Mouse (Mus musculus) midbrain, embryonic 10.5 days (tissue): ENCODE results near the gene Sema3f. TPM values are rescaled to one million over a fixed set of nuclear protein-coding genes. Genes with fewer than 3 reads are reported as not detected.

Experiments used
- DNase-seq: peaks from one replicate; pipeline ENCODE4 v3.0.0-alpha.2; 2017; ENCODE audit warnings: low spot score
- H3K27ac ChIP-seq: fragments of 300-500 bp; sonication (generic); replicated peaks from 2 replicates; pipeline ENCODE4 v1.5.1; 2016; ENCODE audit warnings: mild to moderate bottlenecking
- H3K27me3 ChIP-seq: fragments of 300-500 bp; sonication (generic); 2 replicates; pipeline ENCODE4 v1.6.1; 2016; ENCODE audit warnings: low read depth, mild to moderate bottlenecking; ENCODE audit not compliant: poor library complexity, severe bottlenecking
- H3K36me3 ChIP-seq: fragments of 300-500 bp; sonication (generic); 2 replicates; pipeline ENCODE4 v1.6.1; 2016; ENCODE audit warnings: mild to moderate bottlenecking, moderate library complexity
- H3K4me1 ChIP-seq: fragments of 300-500 bp; sonication (generic); 2 replicates; pipeline ENCODE4 v1.6.1; 2016
- H3K4me3 ChIP-seq: fragments of 300-500 bp; sonication (generic); 2 replicates; pipeline ENCODE4 v1.5.1; 2016; ENCODE audit warnings: mild to moderate bottlenecking, moderate library complexity
- H3K9me3 ChIP-seq: fragments of 300-500 bp; sonication (generic); replicated peaks from 2 replicates; pipeline ENCODE4 v1.6.1; 2016; ENCODE audit warnings: mild to moderate bottlenecking
- WGBS: fragments of 180-500 bp; shearing (Covaris S2); methylation state at CpG from one replicate; pipeline ENCODE4 v1.1.7; 2016; 5-methylcytosine and 5-hydroxymethylcytosine counted together
- polyA plus RNA-seq: library from polyadenylated mRNA; unstranded; fragments of >200 nt; fragmentation: Nextera tagmentation; extraction: Ambion mirVana; gene quantifications from 2 replicates; pipeline ENCODE4 v1.2.1, GENCODE M21; 2016

Sema3f gene
- polyA plus RNA-seq, 1 experiment from 2014 or later = 17.2 TPM

DNA sequence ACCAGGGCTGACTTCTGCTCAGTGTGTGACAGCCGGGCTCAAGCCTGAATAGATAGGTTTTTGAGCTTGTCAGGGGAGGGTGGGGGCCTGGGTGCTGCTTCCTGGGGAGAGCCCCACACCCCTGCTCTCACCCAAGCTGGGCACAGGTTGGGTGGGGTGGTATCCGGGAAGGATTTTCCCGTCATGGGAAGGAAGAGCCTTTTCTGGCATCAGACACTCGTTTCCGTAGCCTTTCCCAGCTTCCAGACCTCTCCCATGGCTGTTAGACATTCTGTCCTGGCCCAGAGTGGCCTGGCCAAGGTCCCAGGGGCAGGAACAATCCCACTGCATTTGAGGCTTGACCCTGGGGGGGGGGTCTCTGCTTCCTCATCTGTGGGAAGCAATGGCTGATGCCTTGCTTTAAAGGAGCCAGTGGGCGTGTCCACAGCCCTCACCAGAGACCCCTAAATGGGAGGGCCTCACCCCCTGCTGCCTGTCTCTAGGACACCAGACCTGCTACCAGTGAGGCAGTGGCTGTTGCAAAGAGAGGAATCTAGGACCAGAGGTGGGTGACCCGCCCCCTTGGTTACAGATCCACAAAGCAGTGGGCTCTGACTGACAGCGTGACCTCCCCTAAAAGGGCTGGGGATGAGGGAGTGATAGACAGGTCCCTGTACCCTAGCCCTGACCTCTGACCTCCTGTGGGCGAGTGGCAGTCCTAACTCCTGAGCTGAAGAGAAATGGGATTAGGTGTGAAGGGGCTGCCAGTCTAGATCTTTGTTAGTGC is 13.2 kb downstream of the Sema3f start:
- peak overlapping the region; percentile 33 for H3K4me3 ChIP-seq
- no peaks in the 10 kb centered on the region for H3K9me3 ChIP-seq
- WGBS = 8% methylated on average over 9 of the region's 9 CpGs
- H3K4me1 ChIP-seq = peaks cover 94% of the 10 kb centered on the region
- no peaks in the 10 kb centered on the region for H3K27me3 ChIP-seq
- peak; percentile 90 for DNase-seq
- peak overlapping the region; percentile 90 for H3K27ac ChIP-seq
- H3K36me3 ChIP-seq = peaks cover 59% of the 10 kb centered on the region

DNA sequence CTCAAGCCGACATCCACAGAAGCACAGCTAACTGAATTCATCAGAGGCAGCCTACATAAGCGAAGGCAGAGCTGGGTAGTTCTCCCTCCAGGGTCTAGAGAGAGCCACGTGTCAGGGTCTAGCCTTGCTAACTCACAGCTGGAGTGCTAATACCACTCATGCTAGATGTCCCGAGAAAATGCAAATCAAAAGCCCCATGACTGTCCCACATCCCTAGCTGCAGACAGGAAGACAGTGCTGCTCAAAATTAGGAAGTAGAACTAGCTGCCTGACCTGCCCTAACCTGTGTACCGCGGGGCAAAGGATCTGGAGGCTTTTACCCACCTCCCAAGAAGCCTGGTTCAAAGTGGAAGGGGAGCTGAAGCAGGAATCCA is 14.2 kb downstream of the Sema3f start:
- peaks cover 85% of the 10 kb centered on the region for H3K4me1 ChIP-seq
- DNase-seq = no peak
- H3K9me3 ChIP-seq = no peaks in the 10 kb centered on the region
- WGBS = 33% methylated on average over 6 of the region's 6 CpGs
- peaks cover 59% of the 10 kb centered on the region for H3K36me3 ChIP-seq
- peak overlapping the region; percentile 33; the same call in 1 of the 2 replicates for H3K4me3 ChIP-seq
- peak overlapping the region; percentile 90 for H3K27ac ChIP-seq
- 0 out of 2 replicates have a peak, but pooled peaks cover 9% of the 10 kb centered on the region for H3K27me3 ChIP-seq

DNA sequence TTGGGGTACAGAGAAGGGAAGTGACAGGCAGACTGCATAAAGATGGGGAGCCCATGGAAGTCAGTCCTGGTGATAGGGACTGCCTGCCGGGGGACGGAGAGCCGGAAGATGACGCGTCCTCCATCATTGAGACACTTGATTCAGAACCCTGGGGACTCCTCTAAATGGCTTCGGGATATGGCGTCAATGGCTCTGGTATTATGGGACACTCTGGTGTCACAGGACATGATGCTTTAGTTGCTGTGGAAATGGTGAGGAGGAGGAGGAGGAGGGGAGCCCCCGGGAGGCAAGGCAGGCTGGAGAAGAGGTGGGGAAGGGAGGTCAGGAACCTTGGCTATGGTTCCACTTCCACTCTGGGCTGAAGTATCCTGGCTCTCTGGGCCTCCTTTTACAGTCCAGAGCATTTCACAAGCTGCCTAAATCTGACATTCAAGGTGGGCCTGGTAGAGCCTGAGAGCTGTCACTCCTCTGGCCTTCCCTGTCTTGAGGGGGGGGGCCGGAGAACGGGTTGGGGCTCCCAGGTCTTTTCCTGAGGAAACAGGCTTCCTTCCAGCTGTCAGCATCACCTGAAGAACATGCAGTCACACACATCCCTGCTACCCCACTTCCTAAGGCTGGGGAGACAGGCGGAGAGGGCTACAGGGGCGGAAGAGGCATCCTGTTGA is 14.7 kb downstream of the Sema3f start:
- no peaks in the 10 kb centered on the region for H3K9me3 ChIP-seq
- H3K4me1 ChIP-seq = peaks cover 80% of the 10 kb centered on the region
- H3K36me3 ChIP-seq = peaks cover 59% of the 10 kb centered on the region
- H3K27ac ChIP-seq = peak overlapping the region; percentile 90
- 88% methylated on average over 12 of the region's 12 CpGs for WGBS
- H3K27me3 ChIP-seq = 0 out of 2 replicates have a peak, but pooled peaks cover 10% of the 10 kb centered on the region
- H3K4me3 ChIP-seq = peak overlapping the region; percentile 33; the same call in 1 of the 2 replicates
- DNase-seq = no peak

DNA sequence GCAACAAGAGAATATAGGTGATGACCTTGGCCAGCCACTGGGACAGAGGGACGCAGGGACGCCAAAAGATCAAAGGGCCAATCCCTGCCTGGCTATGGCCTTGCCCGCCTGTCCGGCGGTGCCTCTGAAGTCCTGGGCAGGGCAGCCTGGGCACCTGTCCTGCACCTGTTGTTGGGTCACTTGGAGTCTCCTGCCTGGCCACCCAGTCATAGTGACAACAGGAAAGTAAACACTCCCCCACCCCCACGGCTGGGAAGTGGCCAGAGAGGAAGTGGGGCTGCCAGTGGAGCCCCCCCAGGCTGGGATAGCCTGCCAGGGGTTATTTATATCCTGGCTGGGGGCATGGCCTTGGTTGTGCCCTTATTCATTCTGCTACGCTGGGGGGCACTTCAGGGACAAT is 15.6 kb downstream of the Sema3f start:
- H3K27me3 ChIP-seq = 0 out of 2 replicates have a peak, but pooled peaks cover 10% of the 10 kb centered on the region
- WGBS = 72% methylated on average over 7 of the region's 7 CpGs
- peak overlapping the region; percentile 9; the same call in 1 of the 2 replicates for H3K4me3 ChIP-seq
- H3K4me1 ChIP-seq = peaks cover 70% of the 10 kb centered on the region
- no peaks in the 10 kb centered on the region for H3K9me3 ChIP-seq
- H3K36me3 ChIP-seq = peaks cover 65% of the 10 kb centered on the region
- H3K27ac ChIP-seq = peak overlapping the region; percentile 90
- DNase-seq = no peak

DNA sequence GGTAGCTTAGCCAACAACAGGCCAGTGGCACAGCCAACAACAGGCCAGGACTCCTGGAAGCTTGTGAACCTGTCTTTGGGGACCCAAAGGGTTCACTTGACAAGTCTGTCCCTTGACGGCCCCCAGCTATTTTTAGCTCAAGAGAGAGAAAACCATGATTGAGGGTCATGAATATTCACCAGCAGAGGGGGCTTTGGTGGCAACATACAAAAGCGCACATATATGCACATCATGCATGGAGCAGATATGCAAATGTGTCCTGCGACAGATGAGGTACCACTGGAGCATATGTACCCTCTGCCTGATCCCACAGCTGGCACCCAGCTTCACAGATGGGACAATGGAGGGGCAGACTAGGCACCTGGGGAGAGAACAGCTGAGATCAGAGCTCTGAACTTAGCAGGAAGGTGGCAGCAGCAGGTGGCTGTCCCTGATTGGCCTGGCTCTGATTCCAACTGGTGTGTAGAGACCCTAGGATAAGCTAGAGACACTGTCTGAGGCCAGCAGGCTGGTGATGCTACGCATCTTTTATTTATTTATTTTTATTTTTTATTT is 16.8 kb downstream of the Sema3f start:
- H3K4me1 ChIP-seq = peaks cover 59% of the 10 kb centered on the region
- WGBS = 80% methylated on average over 4 of the region's 4 CpGs
- 0 out of 2 replicates have a peak, but pooled peaks cover 10% of the 10 kb centered on the region for H3K27me3 ChIP-seq
- no peaks in the 10 kb centered on the region for H3K9me3 ChIP-seq
- H3K27ac ChIP-seq = peak overlapping the region; percentile 70
- H3K36me3 ChIP-seq = peaks cover 74% of the 10 kb centered on the region
- no peak for DNase-seq
- no peak overlapping the region for H3K4me3 ChIP-seq

DNA sequence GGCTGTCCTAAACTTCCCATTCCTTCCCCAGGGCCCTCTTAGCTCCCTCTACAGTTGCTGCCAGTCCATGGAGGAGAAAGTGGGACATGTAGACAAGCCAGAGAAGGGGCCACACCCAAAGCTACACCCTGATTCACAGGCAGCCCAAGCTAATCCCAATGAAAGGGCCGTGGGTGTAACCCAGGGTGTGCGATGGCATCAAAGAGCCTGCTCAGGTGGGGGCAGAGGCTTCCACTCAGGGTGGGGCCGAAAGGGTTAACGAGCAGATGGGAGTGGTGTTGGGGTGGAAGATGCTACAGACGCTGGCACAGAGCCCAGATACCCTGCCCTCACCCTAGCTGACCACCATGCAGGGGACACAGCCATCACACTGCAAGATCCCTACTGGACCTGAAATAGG is 17.5 kb downstream of the Sema3f start:
- Histone ChIP-seq H3K36me3 (peaks cover 81% of the 10 kb centered on the region), H3K4me1 (peaks cover 56% of the 10 kb centered on the region), H3K27me3 (0 out of 2 replicates have a peak, but pooled peaks cover 14% of the 10 kb centered on the region), H3K9me3 (no peaks in the 10 kb centered on the region), H3K27ac (peak overlapping the region; percentile 70), H3K4me3 (no peak overlapping the region)
- DNase-seq = no peak
- WGBS = 80% methylated on average over 5 of the region's 5 CpGs

DNA sequence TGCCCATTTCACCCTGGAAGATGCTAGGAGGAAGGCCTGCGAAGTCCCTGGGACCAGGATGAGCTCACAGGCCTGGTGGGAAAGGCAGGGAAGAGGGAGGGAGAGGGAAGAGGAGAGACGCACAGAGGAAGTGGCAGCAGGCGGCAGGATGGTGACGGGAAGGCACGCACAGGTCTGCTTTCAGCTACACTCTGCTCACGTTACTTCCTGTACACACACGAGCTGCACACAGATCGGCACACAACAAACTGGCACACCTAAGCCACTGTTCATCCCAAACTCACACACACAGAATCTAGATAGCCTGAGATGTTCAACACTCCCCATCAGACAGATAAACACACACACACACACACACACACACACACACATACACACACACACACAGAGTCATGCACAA is 19.9 kb downstream of the Sema3f start:
- Histone ChIP-seq H3K36me3 (peaks cover 99% of the 10 kb centered on the region), H3K4me1 (peaks cover 56% of the 10 kb centered on the region), H3K9me3 (no peaks in the 10 kb centered on the region), H3K27ac (no peak overlapping the region), H3K4me3 (no peak overlapping the region), H3K27me3 (0 out of 2 replicates have a peak, but pooled peaks cover 27% of the 10 kb centered on the region)
- 81% methylated on average over 8 of the region's 8 CpGs for WGBS
- no peak for DNase-seq

DNA sequence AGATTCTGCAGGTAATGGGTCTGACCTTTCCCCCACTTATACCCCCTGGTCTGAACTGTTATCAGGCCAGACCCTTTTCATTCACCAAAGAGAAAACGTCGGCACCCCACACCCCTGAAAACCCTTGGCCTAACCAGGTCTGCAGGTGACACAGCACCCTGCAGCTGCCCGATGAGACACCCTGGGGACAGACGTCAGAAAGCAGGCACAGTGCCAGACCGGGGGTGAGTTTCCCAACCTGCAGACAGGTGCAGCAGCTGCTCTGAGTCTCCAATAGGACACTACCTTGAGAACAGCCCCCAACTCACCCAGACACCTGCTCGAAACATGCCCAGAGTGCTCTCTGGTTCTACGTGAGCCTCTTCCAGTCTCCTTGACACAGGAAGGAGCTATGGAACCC is 21.3 kb downstream of the Sema3f start:
- WGBS = 82% methylated on average over 7 of the region's 7 CpGs

DNA sequence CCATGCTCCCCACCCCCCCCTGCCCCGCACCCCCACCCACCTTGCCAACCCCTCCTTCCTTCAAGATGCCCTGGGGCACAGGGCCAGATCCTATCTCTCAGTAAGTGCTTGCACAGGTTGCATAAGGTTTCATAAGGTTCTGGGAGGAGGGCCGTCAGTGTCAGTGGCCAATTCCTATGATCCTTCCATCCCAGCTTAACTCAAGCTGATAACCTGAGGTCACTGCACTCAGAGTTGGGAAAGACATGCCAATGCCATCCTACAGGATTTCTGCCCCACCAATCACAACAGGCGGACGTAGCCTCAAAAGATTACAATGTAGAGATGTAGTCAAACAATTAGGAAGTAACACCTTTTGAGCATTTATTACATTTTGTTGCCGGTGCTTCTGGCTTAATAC is 21.9 kb downstream of the Sema3f start:
- Histone ChIP-seq H3K36me3 (peaks cover 100% of the 10 kb centered on the region), H3K4me3 (no peak overlapping the region), H3K9me3 (no peaks in the 10 kb centered on the region), H3K27ac (no peak overlapping the region), H3K4me1 (peaks cover 39% of the 10 kb centered on the region), H3K27me3 (0 out of 2 replicates have a peak, but pooled peaks cover 27% of the 10 kb centered on the region)
- no peak for DNase-seq
- 95% methylated on average over 5 of the region's 5 CpGs for WGBS

More for the DNA sequence above, 21.3 kb downstream of the Sema3f start:
- Histone ChIP-seq H3K27ac (no peak overlapping the region), H3K4me3 (no peak overlapping the region), H3K27me3 (0 out of 2 replicates have a peak, but pooled peaks cover 27% of the 10 kb centered on the region), H3K36me3 (peaks cover 99% of the 10 kb centered on the region), H3K4me1 (peaks cover 44% of the 10 kb centered on the region), H3K9me3 (no peaks in the 10 kb centered on the region)
- DNase-seq = no peak

DNA sequence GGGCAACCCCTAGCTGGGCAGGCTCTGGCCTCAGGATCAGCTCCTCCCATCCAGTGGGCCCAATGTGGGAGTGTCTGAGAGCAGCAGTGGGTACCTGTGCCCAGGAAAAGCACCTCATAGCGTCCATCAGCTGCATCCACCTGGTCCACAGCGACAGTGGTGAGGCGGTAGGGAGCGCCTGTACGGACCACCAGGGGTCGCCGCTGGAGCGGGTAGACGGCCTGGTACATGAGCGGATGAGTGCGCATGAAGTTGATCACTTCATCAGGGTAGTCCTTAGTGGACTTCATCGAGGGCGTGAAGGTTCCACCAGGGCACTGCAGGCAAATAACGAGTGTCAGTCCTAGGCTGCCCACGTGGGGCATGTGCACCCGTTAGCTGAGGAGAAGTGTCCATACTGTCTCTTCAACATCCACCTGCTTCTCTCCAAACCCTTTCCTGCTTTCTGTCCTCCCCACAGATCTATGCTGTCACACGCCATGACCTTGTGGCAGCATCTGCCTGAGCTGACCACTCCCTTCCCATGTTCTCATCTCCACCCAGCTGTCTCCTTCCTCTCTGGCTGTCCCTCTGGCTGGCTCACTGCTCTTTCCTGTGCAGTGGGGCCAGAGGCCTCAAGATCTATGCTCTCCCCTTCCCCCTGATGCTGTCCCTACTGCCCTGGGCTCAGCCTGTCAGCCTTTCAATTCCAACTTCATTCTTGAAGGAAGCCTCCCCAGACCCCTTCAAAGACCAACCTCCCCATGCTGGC is 24.9 kb downstream of the Sema3f start:
- peaks cover 34% of the 10 kb centered on the region for H3K4me1 ChIP-seq
- peak; percentile 72 for DNase-seq
- H3K27me3 ChIP-seq = 0 out of 2 replicates have a peak, but pooled peaks cover 16% of the 10 kb centered on the region
- H3K9me3 ChIP-seq = no peaks in the 10 kb centered on the region
- H3K36me3 ChIP-seq = peaks cover 90% of the 10 kb centered on the region
- WGBS = 38% methylated on average over 17 of the region's 17 CpGs
- H3K4me3 ChIP-seq = no peak overlapping the region; the same call in 1 of the 2 replicates
- H3K27ac ChIP-seq = peak overlapping the region; percentile 65

DNA sequence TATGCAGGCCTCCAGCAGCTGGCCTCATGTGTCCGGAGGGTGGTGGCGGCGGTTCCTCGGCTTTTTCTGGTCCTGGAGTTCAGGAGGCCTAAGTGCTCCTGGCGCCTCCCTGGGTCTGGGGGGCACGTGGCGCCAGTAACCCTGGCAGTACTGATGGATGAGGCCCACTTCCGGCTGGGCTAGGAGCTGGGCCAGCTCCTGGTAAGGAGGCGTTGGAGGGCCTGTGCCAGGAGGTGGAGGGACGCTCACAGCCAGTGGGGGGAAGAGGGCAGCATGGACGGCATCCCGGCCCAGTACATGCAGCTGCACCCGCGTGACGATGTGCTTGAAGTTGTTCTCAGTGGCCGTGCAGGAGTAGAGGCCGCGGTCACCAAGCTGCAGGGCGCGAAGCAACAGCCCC is 27.9 kb downstream of the Sema3f start:
- DNase-seq = no peak
- Histone ChIP-seq H3K27ac (no peak overlapping the region), H3K9me3 (no peaks in the 10 kb centered on the region), H3K4me3 (no peak overlapping the region), H3K27me3 (peaks cover 19% of the 10 kb centered on the region), H3K36me3 (peaks cover 60% of the 10 kb centered on the region), H3K4me1 (peaks cover 34% of the 10 kb centered on the region)
- WGBS = 94% methylated on average over 20 of the region's 20 CpGs

DNA sequence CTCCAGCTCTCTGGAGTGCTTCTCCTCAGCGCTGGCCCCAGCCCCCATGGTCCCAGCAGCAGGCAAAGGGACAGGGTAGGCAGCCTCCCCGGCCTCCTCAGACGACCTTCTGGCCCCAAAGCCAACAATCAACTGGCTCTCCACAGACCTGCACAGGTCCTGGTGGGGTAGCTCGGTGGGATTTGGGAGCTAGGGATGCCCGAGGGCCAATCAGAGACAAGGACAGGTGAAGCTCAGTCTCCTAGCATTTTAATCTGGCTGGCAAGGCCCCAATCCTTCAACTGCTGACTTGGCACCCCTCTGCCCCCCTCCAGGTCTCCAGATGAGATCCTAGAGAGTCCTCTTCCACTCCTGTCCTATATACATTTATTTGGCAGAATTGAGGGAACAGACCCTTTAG is 30.8 kb downstream of the Sema3f start, which contains the start of gene Gnat1:
Gene Gnat1 (minus strand): TSS at position 212 of the 400 bp plus-strand sequence.
- peak within 1 kb of the TSS; percentile 50; the same call in 1 of the 2 replicates for H3K27ac ChIP-seq
- peaks cover 36% of the 10 kb centered on the region for H3K4me1 ChIP-seq
- no peak within 1 kb of the TSS for H3K4me3 ChIP-seq
- peaks cover 31% of the 10 kb centered on the region for H3K36me3 ChIP-seq
- no peaks in the 10 kb centered on the region for H3K9me3 ChIP-seq
- 43% methylated on average over 5 of the region's 5 CpGs for WGBS
- H3K27me3 ChIP-seq = peaks cover 40% of the 10 kb centered on the region
- DNase-seq = no peak
